Mouse (Mus musculus) adrenal gland, postnatal 10 days (tissue): Measurements from ENCODE around the gene Gm28042. TPM values are rescaled to one million over a fixed set of nuclear protein-coding genes. Genes with fewer than 3 reads are reported as not detected.

ENCODE experiments used
- DNase-seq: peaks from one replicate; pipeline ENCODE4 v3.0.0; 2021; ENCODE audit warnings: mixed read lengths
- total RNA-seq, 2 experiments: library from RNA; stranded (reverse); gene quantifications; 2 replicates each; pipeline ENCODE4 v1.2.3; 2021

Gm28042 gene
- total RNA-seq, 2 experiments from 2014 or later = 0.69 to 4.7 TPM

GRCm38 (mm10) chr2:120011462-120012200 is 15.7 kb upstream of the Gm28042 start:
- peak; percentile 76 for DNase-seq

- DNase-seq = peak; percentile 34
Measured at GRCm38 (mm10) chr2:120012924-120013323, 14.4 kb upstream of the Gm28042 start.

DNA sequence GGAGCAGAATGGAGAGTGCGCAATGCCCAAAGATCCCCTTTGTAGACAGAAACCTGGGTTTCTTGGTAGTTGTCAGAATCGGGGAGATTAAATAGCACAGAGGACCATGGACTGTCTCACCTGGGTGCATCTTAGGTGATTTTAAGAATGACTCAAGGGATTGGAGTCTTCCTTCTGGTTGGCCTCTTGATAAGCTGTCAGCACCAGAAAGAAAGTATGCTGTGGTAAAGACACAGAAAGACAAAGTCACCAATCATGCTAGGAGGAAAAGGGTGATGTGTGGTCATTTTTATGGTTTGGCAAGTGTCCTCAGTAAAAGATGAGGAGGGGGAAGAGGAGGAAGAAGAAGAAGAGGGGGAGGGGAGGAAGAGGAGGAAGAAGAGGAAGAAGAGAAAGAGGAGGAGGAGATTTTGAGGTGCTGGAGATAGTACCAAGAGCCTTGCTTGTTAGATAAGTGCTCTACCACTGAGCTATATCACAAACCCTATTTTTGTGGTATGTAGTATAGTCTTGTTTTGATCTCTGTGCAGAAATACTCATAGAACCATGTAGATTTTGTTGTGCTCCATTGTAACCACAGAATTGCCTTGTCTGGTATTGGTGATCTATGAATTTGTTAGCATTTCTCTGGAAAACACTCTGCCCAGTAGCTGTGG is 13.3 kb upstream of the Gm28042 start:
- no peak for DNase-seq

DNA sequence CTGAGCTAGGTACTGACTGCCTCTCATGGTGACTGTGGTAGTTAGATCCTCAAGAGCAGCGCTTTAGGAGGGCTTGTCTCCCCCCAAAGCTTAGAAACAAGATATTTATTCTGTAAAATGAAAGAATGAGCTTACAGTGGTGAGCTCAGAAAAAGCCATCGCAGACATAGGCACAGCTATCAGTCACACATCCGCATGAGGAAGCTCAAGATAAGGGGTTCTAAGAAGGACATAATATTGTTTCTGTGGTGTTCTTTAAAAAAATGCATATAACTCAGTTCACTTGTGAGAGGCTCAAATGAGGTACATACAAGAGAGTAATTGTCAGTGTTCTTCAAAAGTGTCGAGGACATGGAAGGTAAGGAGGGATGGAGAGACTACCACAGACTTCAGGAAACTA is 11.4 kb upstream of the Gm28042 start:
- DNase-seq = no peak

DNA sequence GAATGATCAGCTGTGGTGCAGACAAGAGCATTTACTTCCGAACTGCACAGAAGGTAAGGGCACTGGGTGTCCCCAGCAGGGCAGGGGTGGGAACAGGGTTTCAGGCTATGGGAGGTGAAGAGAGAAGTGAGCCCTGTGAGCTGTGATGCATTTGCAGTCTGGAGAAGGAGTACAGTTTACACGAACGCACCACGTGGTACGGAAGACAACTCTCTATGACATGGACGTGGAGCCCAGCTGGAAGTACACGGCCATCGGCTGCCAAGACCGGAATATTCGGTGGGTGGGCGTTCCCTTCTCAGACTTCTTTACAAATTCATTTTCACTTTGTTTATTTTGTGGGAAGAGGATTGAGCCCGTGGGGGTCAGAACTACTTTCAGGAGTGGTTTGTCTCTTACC is 9.7 kb upstream of the Gm28042 start:
- no peak for DNase-seq

GRCm38 (mm10) chr2:120024337-120024736 is 3.0 kb upstream of the Gm28042 start:
- DNase-seq = peak; percentile 88

- no peak for DNase-seq
Measured at GRCm38 (mm10) chr2:120027950-120028331, 648 bp downstream of the Gm28042 start.

DNA sequence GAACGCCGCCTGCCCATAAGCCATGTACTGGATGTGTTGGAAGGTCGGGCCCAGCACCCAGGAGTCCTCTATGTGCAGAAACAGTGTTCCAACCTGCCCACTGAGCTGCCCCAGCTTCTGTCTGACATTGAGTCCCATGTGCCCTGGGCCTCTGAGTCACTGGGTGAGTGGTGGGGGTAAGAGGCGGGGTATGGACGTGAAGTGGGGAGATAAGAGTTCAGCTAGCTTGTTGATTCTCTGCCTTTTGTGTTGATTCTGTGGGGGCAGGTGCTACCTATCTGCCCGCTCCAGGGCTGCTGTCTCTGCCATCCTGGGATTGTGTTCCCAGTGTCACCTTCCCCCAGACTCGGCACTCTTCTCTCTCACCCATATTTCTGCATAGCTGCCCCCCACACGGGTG is 3.1 kb downstream of the Gm28042 start:
- no peak for DNase-seq

- no peak for DNase-seq
Measured at GRCm38 (mm10) chr2:120032726-120033467, 5.6 kb downstream of the Gm28042 start, which contains the start of gene Pla2g4b. Gene Pla2g4b, plus strand, starts transcription at chr2:120033417.

DNA sequence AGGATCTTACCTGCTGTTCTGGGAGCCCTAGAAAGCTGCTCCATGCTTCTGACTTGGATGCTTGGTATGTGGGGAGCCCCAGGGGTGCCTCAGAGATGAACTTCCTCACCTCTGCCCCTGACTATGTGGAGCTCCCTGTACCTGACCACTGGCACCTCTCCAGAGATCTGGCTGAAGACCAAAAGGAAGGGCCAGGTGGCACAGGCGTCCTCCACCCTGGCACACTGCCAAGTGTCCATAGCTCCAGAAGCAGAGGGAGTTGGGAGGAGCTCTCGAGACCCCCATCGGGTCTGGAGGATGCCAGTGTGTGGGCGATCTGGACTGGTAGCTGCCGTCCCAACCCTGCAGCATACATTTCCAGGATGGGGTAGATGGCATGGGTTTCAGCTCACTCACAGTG is 6.4 kb downstream of the Gm28042 start:
- DNase-seq = no peak

DNA sequence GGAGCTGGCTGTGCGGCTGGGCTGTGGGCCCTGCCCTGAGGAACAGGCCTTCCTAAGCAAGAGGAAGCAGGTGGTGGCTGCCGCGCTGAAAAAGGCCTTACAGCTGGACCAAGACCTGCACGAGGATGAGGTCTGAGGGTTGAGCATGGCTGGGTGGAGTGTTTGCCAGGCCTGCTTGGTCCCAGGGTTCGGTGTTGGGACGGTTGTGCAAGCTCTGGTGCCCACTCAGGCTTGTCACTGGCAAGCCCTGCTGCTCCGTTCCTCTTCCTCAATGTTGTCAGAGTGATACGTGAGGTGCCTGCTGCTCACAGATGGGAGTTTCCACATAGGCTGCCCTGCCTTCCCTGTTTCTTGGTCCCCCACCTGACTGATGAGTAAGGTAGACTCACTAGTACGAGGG is 10.5 kb downstream of the Gm28042 start:
- no peak for DNase-seq

GRCm38 (mm10) chr2:120040991-120041390 is 13.7 kb downstream of the Gm28042 start:
- DNase-seq = no peak

DNA sequence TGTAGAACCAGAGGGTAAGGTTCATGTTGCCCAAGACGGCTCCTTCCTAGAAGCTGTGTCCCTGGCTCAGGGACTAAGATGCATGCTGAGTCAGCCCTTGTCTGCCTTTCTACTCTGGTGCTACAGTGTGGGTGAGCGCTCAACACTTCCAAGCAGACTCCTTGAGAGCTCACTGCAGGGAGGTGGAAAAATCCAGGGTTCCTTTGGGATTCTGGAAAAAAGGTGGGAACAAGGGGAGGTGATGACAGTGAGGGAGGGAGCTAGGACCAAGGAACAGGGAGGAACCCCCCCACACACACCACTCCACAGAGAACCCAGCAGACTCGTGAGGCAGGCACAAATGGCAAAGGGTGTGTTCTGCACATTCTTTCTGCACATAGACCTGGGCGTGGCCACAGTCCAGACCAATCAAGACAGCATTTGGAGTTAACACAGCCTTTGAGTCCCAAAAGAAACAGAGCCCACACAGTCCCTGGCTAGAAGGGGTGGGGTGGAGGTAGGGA is 16.9 kb downstream of the Gm28042 start:
- no peak for DNase-seq

DNA sequence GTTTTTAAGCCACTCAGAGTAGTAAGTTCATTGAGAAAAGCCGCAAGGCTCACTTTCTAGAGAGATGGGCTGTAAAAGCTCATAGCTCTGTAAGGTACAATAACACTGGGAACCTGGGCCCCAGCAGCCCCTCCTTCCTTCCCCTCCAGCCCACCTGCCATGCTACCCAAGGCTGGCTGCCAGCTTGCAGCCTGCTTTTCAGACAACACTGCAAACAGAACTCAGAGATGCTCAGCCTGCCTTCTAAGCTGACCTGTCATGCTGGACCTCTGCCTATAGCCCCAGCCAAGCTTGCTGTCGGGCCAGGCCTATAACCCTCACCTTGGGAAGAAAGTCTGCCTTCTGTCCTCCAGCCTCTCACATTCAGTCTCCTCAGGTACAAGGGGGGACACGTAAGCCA is 17.4 kb downstream of the Gm28042 start:
- DNase-seq = no peak

DNA sequence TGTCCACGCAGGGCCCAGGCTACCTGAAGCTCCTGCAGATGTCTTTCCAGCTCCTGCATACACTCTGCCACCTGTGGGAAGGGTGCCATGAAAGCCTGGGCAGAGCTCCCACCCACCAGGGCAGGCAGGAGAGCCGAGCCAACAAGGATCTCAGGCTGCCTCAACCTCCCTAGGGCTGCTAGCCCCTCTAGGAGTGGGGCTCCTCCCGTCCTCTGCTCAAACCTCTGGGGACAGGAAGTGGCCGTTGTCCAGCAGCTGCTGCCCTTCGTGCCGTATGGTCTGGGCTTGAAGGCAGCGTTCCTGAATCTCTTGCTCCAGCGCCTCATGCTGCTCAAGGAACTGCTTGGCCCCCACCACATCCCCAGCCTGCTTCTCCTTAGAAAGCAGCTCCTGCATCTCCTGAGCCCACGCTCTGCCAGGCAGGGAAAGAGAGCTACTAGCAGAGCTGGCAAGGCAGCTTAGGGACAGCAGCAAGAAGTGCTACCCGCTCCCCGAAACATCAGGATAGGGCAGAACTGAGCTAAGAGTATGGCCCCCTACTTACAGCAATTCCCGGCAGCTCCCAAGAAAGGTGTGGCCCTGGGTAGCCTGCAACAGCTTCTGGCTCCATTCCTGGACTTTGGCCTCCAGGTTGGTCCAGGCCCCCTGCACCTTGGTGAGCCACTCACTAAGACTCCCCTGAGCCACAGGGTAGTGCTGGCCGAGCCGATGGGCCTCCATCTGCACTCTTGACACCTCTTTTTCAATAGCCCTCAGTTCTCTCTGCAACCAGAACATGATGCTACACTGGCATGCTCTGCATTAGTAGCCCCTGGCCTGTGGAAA is 19.4 kb downstream of the Gm28042 start:
- DNase-seq = no peak

DNA sequence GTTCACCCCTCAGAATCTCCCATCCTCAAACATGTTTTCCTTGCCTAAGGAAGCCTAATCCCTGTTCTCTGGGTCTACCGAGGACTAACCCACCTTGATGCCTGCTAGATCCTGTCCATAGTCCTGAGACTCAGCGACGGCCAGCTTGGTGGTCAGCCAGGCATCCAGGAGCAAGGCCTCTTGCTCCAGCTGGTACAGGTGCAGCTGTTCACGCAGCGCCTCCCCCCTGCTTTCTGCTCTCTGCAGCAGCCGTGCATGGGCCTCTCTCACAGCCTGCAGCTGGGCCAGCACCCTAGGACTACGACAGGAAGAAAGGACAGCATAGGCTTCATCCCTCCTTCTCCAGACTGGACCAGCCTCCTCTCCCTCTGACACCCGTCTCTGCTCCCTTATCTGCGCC is 20.9 kb downstream of the Gm28042 start:
- no peak for DNase-seq

DNA sequence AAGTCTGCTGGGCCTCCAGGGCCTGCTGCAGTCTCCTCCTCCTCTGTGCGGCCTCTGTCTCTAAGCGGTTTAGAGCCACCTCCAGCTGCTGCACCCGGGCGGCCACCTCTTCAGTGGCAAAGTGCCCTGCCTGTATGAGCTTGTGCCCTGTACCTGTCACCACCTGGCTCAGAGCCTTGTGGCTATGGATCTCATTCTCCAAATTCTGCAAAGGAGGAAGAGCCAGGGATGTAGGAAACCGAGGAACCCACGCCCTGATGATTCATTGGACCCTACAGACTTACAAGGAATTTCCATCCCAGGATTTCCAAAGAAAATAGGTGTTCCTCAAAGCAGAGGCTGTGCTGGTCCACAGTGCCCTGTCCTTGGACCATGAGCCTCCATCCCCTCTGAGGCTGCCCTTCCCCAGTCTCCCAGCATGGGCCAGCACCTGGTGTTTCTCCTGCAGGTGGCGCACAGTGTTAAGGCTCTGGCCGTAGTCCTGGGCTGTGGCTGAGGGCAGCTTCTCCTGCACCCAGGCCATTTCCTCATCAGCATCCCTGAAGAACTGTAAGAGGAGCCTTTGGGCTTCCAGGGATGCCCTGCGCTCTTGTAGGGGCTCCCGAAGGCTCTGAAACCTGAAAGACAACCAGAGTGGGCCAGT is 22.5 kb downstream of the Gm28042 start:
- DNase-seq = peak; percentile 76

GRCm38 (mm10) chr2:120051405-120051804 is 24.1 kb downstream of the Gm28042 start:
- no peak for DNase-seq

GRCm38 (mm10) chr2:120054771-120055552 is 27.7 kb downstream of the Gm28042 start:
- DNase-seq = peak; percentile 71

GRCm38 (mm10) chr2:120055923-120056322 is 28.6 kb downstream of the Gm28042 start:
- DNase-seq = no peak

- peak; percentile 50 for DNase-seq
Measured at GRCm38 (mm10) chr2:120058818-120059217, 31.5 kb downstream of the Gm28042 start.
